Mouse (Mus musculus): Measurements from ENCODE around the gene Psen2. TPM values are rescaled to one million over a fixed set of nuclear protein-coding genes. Genes with fewer than 3 reads are reported as not detected.

The Psen2 gene
- total RNA-seq, 1 experiment, result 13.6 TPM

DNA sequence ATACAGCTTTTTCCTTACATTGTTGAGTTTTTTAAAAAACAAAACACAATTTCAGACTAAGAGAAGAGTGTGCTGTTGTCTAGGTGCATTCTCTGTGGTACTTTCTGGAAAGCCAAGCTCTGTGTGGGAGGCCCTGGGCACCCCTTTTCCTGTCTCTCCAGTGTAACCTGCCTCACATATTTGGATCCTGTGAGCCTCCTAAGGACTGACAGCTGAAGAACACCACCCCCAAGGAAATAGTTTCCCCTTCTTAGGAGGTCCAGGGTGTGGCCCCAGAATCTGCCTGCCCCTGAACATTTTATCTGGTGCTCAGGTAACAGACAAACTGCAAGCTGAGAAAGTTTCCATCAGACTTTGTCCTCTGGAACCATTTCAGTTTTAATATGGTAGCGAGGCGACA is 5.8 kb upstream of the Psen2 start:
- Histone ChIP-seq H3K27ac (ENCODE audit: insufficient read depth, low read depth, low read length, poor library complexity, severe bottlenecking) (no peak overlapping the region), H3K9me3 (ENCODE audit: control insufficient read depth, insufficient read depth, low read depth, low read length) (no peaks in the 10 kb centered on the region), H3K36me3 (ENCODE audit: control insufficient read depth, insufficient read depth, low read length, poor library complexity, severe bottlenecking) (no peaks in the 10 kb centered on the region), H3K9ac (ENCODE audit: insufficient read depth, low read depth, low read length, poor library complexity, severe bottlenecking) (no peak overlapping the region), H3K4me3 (ENCODE audit: insufficient read depth in 1 of 2, low read depth in 1 of 2, low read length in 2 of 2, poor library complexity in 1 of 2, severe bottlenecking in 1 of 2) (no peak overlapping the region), H3K4me1 (ENCODE audit: control insufficient read depth in 2 of 2, insufficient read depth in 2 of 2, low read length in 2 of 2, poor library complexity in 1 of 2) (no peaks in the 10 kb centered on the region)
- in situ Hi-C loops (cut with MboI; ENCODE audit: low sequenced_read_pairs in 2 of 2, unreplicated experiment in 2 of 2), result no loop called here
- DNase-seq (ENCODE audit: low read depth, low spot score), result no peak
- TF ChIP-seq HCFC1 (IDR thresholded peaks at IDR 0.05; ENCODE audit: borderline replicate concordance, insufficient read depth, low read length) (no peak), CHD2 (IDR thresholded peaks at IDR 0.05; ENCODE audit: low read depth, low read length) (no peak), MAFK (IDR thresholded peaks at IDR 0.05; ENCODE audit: insufficient read depth, low read depth, low read length) (no peak), ZC3H11A (IDR thresholded peaks at IDR 0.05; ENCODE audit: borderline replicate concordance, low read depth, low read length) (no peak), ZNF384 (IDR thresholded peaks at IDR 0.05; ENCODE audit: low read depth, low read length) (no peak)

DNA sequence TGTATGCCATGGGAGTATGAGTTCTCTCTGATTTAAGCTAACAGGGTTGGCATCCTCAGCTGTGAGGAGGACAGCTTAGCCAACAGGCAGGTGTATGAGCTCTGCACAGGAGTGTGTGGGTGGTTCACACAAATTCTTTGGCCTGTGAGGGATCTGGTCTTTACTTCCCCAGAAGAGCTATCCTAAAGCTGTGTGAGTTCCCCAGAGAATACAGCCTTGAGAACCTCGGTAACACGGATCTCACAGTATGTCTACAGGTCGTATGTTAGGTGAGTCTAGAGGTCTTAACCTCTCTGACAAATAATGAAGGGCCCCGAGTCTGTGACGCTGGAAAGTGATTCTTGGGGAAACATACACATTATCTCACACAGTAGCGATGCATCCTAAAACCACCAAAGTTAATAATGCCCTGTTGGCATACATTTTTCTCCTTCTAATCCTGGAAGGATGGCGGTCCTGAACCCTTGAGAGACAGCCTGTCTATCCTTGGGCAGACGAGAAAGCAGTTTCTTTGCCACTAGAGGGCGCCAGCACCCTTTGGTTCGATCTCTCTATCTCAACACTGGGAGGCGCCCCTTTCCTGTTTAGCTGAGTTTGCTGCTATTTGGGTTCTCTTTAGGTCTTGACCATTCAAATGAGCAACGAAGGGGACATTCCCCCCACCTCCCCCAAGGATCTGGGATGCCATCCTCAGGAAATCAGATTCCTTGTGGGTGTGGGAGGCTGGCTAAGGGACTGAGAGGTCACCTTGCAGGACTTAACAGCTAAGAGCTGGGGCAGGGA is 5.2 kb upstream of the Psen2 start:
- no peaks in the 10 kb centered on the region for H3K4me1 ChIP-seq (ENCODE audit: control insufficient read depth in 2 of 2, insufficient read depth in 2 of 2, low read length in 2 of 2, poor library complexity in 1 of 2)
- H3K27ac ChIP-seq (ENCODE audit: insufficient read depth, low read depth, low read length, poor library complexity, severe bottlenecking), result no peak overlapping the region
- TF ChIP-seq CHD2 (IDR thresholded peaks at IDR 0.05; ENCODE audit: low read depth, low read length) (no peak), MAFK (IDR thresholded peaks at IDR 0.05; ENCODE audit: insufficient read depth, low read depth, low read length) (no peak), ZC3H11A (IDR thresholded peaks at IDR 0.05; ENCODE audit: borderline replicate concordance, low read depth, low read length) (peak; percentile 100)
- peak; percentile 78 for DNase-seq (ENCODE audit: low read depth, low spot score)
- no peaks in the 10 kb centered on the region for H3K36me3 ChIP-seq (ENCODE audit: control insufficient read depth, insufficient read depth, low read length, poor library complexity, severe bottlenecking)
- in situ Hi-C loops (cut with MboI; ENCODE audit: low sequenced_read_pairs in 2 of 2, unreplicated experiment in 2 of 2), result no loop called here
- no peak overlapping the region for H3K4me3 ChIP-seq (ENCODE audit: insufficient read depth in 1 of 2, low read depth in 1 of 2, low read length in 2 of 2, poor library complexity in 1 of 2, severe bottlenecking in 1 of 2)
- H3K9ac ChIP-seq (ENCODE audit: insufficient read depth, low read depth, low read length, poor library complexity, severe bottlenecking), result no peak overlapping the region
- H3K9me3 ChIP-seq (ENCODE audit: control insufficient read depth, insufficient read depth, low read depth, low read length), result no peaks in the 10 kb centered on the region

DNA sequence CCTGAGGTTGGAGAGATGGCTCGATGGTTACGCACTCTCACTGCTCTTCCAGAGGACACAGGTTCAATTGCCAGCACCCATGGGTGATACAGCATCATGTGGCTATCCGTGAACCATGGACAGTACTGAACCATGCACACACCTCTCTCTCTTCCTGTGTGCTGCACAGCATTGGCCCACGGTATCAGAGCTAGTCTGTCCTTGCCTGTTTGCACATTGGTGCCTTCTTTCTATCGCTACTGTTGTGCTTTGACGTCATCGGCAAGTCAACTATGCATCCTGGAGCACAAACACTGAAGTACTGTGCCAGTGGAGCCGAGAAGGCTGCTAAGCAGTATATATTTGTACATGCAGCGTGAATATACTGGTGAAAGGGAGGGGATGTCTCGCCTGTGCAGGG is 3.9 kb upstream of the Psen2 start:
- DNase-seq (ENCODE audit: low read depth, low spot score), result no peak
- Histone ChIP-seq H3K4me1 (ENCODE audit: control insufficient read depth in 2 of 2, insufficient read depth in 2 of 2, low read length in 2 of 2, poor library complexity in 1 of 2) (no peaks in the 10 kb centered on the region), H3K9me3 (ENCODE audit: control insufficient read depth, insufficient read depth, low read depth, low read length) (no peaks in the 10 kb centered on the region), H3K9ac (ENCODE audit: insufficient read depth, low read depth, low read length, poor library complexity, severe bottlenecking) (no peak overlapping the region), H3K27ac (ENCODE audit: insufficient read depth, low read depth, low read length, poor library complexity, severe bottlenecking) (no peak overlapping the region), H3K36me3 (ENCODE audit: control insufficient read depth, insufficient read depth, low read length, poor library complexity, severe bottlenecking) (no peaks in the 10 kb centered on the region), H3K4me3 (ENCODE audit: insufficient read depth in 1 of 2, low read depth in 1 of 2, low read length in 2 of 2, poor library complexity in 1 of 2, severe bottlenecking in 1 of 2) (no peak overlapping the region)
- no peak for TF ChIP-seq CHD2 (IDR thresholded peaks at IDR 0.05; ENCODE audit: low read depth, low read length)
- no peak for TF ChIP-seq ZNF384 (IDR thresholded peaks at IDR 0.05; ENCODE audit: low read depth, low read length)
- no peak for TF ChIP-seq ZC3H11A (IDR thresholded peaks at IDR 0.05; ENCODE audit: borderline replicate concordance, low read depth, low read length)
- TF ChIP-seq MAFK (IDR thresholded peaks at IDR 0.05; ENCODE audit: insufficient read depth, low read depth, low read length), result no peak
- no peak for TF ChIP-seq HCFC1 (IDR thresholded peaks at IDR 0.05; ENCODE audit: borderline replicate concordance, insufficient read depth, low read length)
- in situ Hi-C loops (cut with MboI; ENCODE audit: low sequenced_read_pairs in 2 of 2, unreplicated experiment in 2 of 2), result no loop called here

DNA sequence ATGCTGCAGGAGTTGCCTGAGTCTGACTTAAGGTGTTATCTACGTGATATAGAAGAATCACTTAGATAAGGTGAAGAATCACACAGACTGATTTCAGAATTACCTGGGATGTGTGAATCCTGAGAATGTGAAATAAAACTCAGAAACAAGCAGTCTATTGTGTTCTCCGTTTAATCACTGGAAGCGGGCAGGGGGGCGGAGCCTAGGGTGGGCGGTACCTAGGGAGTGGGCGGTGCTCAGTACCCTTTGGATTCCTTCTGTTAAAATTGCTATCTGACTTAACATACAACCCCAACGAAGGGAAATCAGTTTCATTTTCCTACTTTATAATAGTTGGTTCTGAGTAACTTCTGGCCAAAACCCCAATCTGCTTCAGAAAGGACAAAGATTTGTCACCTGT is 2.2 kb upstream of the Psen2 start:
- Histone ChIP-seq H3K9me3 (ENCODE audit: control insufficient read depth, insufficient read depth, low read depth, low read length) (no peaks in the 10 kb centered on the region), H3K36me3 (ENCODE audit: control insufficient read depth, insufficient read depth, low read length, poor library complexity, severe bottlenecking) (no peaks in the 10 kb centered on the region), H3K27ac (ENCODE audit: insufficient read depth, low read depth, low read length, poor library complexity, severe bottlenecking) (no peak overlapping the region), H3K9ac (ENCODE audit: insufficient read depth, low read depth, low read length, poor library complexity, severe bottlenecking) (no peak overlapping the region), H3K4me3 (ENCODE audit: insufficient read depth in 1 of 2, low read depth in 1 of 2, low read length in 2 of 2, poor library complexity in 1 of 2, severe bottlenecking in 1 of 2) (no peak overlapping the region), H3K4me1 (ENCODE audit: control insufficient read depth in 2 of 2, insufficient read depth in 2 of 2, low read length in 2 of 2, poor library complexity in 1 of 2) (no peaks in the 10 kb centered on the region)
- TF ChIP-seq CHD2 (IDR thresholded peaks at IDR 0.05; ENCODE audit: low read depth, low read length), result no peak
- no peak for TF ChIP-seq HCFC1 (IDR thresholded peaks at IDR 0.05; ENCODE audit: borderline replicate concordance, insufficient read depth, low read length)
- TF ChIP-seq ZC3H11A (IDR thresholded peaks at IDR 0.05; ENCODE audit: borderline replicate concordance, low read depth, low read length), result no peak
- no peak for TF ChIP-seq ZNF384 (IDR thresholded peaks at IDR 0.05; ENCODE audit: low read depth, low read length)
- no peak for TF ChIP-seq MAFK (IDR thresholded peaks at IDR 0.05; ENCODE audit: insufficient read depth, low read depth, low read length)
- in situ Hi-C loops (cut with MboI; ENCODE audit: low sequenced_read_pairs in 2 of 2, unreplicated experiment in 2 of 2), result no loop called here
- peak; percentile 41 for DNase-seq (ENCODE audit: low read depth, low spot score)

All from ES-E14 (cell line).